Mouse (Mus musculus) granulocyte monocyte progenitor cell, adult 5-6 weeks (primary cell): ENCODE data around the gene Cenpp. TPM values are rescaled to one million over a fixed set of nuclear protein-coding genes. Genes with fewer than 3 reads are reported as not detected.

Source experiments
- total RNA-seq, 2 experiments: library from RNA; stranded (forward) in 1 of 2; stranded (reverse) in 1 of 2; fragments of 200-712, 200-1000 nt in 1 of 2; fragments of >200 nt in 1 of 2; fragmentation: Nextera tagmentation in 1 of 2; gene quantifications; 2 replicates each; pipeline ENCODE4 v1.2.3; 2014 to 2017

Gene Cenpp
- total RNA-seq, 2 experiments from 2014 or later = 27.6 to 46.5 TPM

Other genes with a start within 250 kb of the Cenpp start
- 6.3 and 6.5 TPM in 2 replicates for gene Ippk, start 231.5 kb downstream of the Cenpp start, total RNA-seq (2014; fragmentation: Nextera tagmentation)
- gene Ippk, start 231.5 kb downstream of the Cenpp start, total RNA-seq (2017) = 13.8 and 19.4 TPM in 2 replicates
- 0.28 and 1.0 TPM in 2 replicates for gene Tes3-ps, start 159.5 kb downstream of the Cenpp start, total RNA-seq (2014; fragmentation: Nextera tagmentation)
- gene Tes3-ps, start 159.5 kb downstream of the Cenpp start, total RNA-seq (2017) = 3.1 and 5.6 TPM in 2 replicates
- gene Ecm2, start 148.0 kb downstream of the Cenpp start, total RNA-seq (2014; fragmentation: Nextera tagmentation) = 0.17 TPM in 1 of 2 replicates, not detected in the other
- 0.26 TPM in 1 of 2 replicates, not detected in the other for gene Ecm2, start 148.0 kb downstream of the Cenpp start, total RNA-seq (2017)
- not detected in 2 replicates for gene Aspn, start 108.3 kb downstream of the Cenpp start, total RNA-seq (2014; fragmentation: Nextera tagmentation)
- not detected in 2 replicates for gene Aspn, start 108.3 kb downstream of the Cenpp start, total RNA-seq (2017)
- not detected in 2 replicates for gene Omd, start 70.3 kb downstream of the Cenpp start, total RNA-seq (2014; fragmentation: Nextera tagmentation)
- gene Omd, start 70.3 kb downstream of the Cenpp start, total RNA-seq (2017) = not detected in 2 replicates
- not detected in 2 replicates for gene Ogn, start 44.7 kb downstream of the Cenpp start, total RNA-seq (2014; fragmentation: Nextera tagmentation)
- gene Ogn, start 44.7 kb downstream of the Cenpp start, total RNA-seq (2017) = 0.56 TPM in 1 of 2 replicates, not detected in the other
- gene Nol8, start 293 bp upstream of the Cenpp start, total RNA-seq (2014; fragmentation: Nextera tagmentation) = 37.6 and 37.7 TPM in 2 replicates
- gene Nol8, start 293 bp upstream of the Cenpp start, total RNA-seq (2017) = 45.2 and 48.8 TPM in 2 replicates
- gene Iars, start 29.3 kb upstream of the Cenpp start, total RNA-seq (2014; fragmentation: Nextera tagmentation) = 72.0 and 84.6 TPM in 2 replicates
- 66.2 and 72.0 TPM in 2 replicates for gene Iars, start 29.3 kb upstream of the Cenpp start, total RNA-seq (2017)
- gene Gm30302, start 146.2 kb upstream of the Cenpp start, total RNA-seq (2014; fragmentation: Nextera tagmentation) = not detected in 2 replicates
- not detected in 2 replicates for gene Gm30302, start 146.2 kb upstream of the Cenpp start, total RNA-seq (2017)